Mouse (Mus musculus) thymus, postnatal 10 days (tissue): ENCODE measurements around the gene Dkk3.
"Not testable (repeated sequence)": the region's sequence is repeated elsewhere in the genome, so short reads cannot be mapped to it uniquely, and the experiment has no call there.

Experiments
- DNase-seq, 2 experiments: peaks; one replicate each; pipeline ENCODE4 v3.0.0; 2021; ENCODE audit warnings: low spot score in 2 of 2

The Dkk3 gene

GRCm38 (mm10) chr7:112130660-112131059, 28.2 kb downstream of the Dkk3 start:
- DNase-seq, result no peak

GRCm38 (mm10) chr7:112129851-112130250, 29.0 kb downstream of the Dkk3 start:
- no peak for DNase-seq

- DNase-seq, result no peak
Observed at GRCm38 (mm10) chr7:112128810-112129209, 30.0 kb downstream of the Dkk3 start.

GRCm38 (mm10) chr7:112127954-112128353, 30.9 kb downstream of the Dkk3 start:
- DNase-seq, result no peak

- DNase-seq, result no peak
Observed at GRCm38 (mm10) chr7:112127085-112127637, 31.7 kb downstream of the Dkk3 start.

- no peak for DNase-seq
Observed at GRCm38 (mm10) chr7:112125625-112126260, 33.1 kb downstream of the Dkk3 start.

- DNase-seq, result no peak
Observed at GRCm38 (mm10) chr7:112123612-112124011, 35.2 kb downstream of the Dkk3 start.

GRCm38 (mm10) chr7:112121866-112122500, 36.9 kb downstream of the Dkk3 start:
- no peak for DNase-seq

GRCm38 (mm10) chr7:112120861-112121810, 37.7 kb downstream of the Dkk3 start:
- no peak for DNase-seq

- DNase-seq, result no peak
Observed at GRCm38 (mm10) chr7:112119248-112119647, 39.6 kb downstream of the Dkk3 start.

- no peak for DNase-seq
Observed at GRCm38 (mm10) chr7:112118086-112118485, 40.8 kb downstream of the Dkk3 start.

- DNase-seq, result no peak
Observed at GRCm38 (mm10) chr7:112117501-112117900, 41.4 kb downstream of the Dkk3 start.

GRCm38 (mm10) chr7:112110638-112111372, 48.1 kb downstream of the Dkk3 start:
- no peak for DNase-seq

- no peak for DNase-seq
Observed at GRCm38 (mm10) chr7:112108757-112109156, 50.1 kb downstream of the Dkk3 start.

GRCm38 (mm10) chr7:112103816-112104215, 55.0 kb downstream of the Dkk3 start:
- no peak for DNase-seq

- DNase-seq, result no peak
Observed at GRCm38 (mm10) chr7:112102933-112103332, 55.9 kb downstream of the Dkk3 start.

- DNase-seq, result no peak
Observed at GRCm38 (mm10) chr7:112100887-112101286, 58.0 kb downstream of the Dkk3 start.

GRCm38 (mm10) chr7:112094923-112095322, 63.9 kb downstream of the Dkk3 start:
- DNase-seq, result not testable (repeated sequence)

GRCm38 (mm10) chr7:112086186-112086585, 72.7 kb downstream of the Dkk3 start:
- no peak for DNase-seq

- DNase-seq, result peak; percentile 59 to 89
Observed at GRCm38 (mm10) chr7:112085062-112085461, 73.8 kb downstream of the Dkk3 start.

- DNase-seq, result no peak
Observed at GRCm38 (mm10) chr7:112084222-112084621, 74.6 kb downstream of the Dkk3 start.
